Mouse (Mus musculus): ENCODE results near the gene Rusc2.

DNA sequence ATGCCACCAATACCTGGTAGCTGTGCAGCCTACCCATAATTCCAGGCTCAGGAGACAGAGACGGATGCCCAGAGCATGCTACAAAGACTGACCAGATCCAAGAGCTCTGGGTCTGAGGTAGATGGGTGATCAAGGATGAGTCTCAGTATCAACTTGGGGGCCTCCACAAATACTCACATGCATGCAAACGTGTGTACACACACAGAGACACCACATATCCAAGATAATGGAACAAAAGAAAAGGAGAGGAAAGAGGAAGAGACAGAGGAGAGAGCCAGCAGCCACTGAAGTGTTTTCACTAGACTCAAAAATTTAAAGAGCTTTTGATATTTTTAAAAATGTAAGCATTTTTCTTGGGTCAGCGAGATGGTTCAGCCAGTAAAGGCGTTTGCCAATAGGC lies 36.7 kb downstream of the Rusc2 start:
- TF ChIP-seq GATA1 (IDR thresholded peaks at IDR 0.05; ENCODE audit: low read length) (no peak), TAL1 (IDR thresholded peaks at IDR 0.05; ENCODE audit: low read length) (no peak)
